Mouse (Mus musculus) A20 (cell line): ENCODE data around the gene Tbxa2r.

ENCODE experiments used
- DNase-seq: peaks from one replicate; pipeline ENCODE4 v3.0.0-alpha.2; 2011; ENCODE audit warnings: low read depth, low spot score

The Tbxa2r gene

DNA sequence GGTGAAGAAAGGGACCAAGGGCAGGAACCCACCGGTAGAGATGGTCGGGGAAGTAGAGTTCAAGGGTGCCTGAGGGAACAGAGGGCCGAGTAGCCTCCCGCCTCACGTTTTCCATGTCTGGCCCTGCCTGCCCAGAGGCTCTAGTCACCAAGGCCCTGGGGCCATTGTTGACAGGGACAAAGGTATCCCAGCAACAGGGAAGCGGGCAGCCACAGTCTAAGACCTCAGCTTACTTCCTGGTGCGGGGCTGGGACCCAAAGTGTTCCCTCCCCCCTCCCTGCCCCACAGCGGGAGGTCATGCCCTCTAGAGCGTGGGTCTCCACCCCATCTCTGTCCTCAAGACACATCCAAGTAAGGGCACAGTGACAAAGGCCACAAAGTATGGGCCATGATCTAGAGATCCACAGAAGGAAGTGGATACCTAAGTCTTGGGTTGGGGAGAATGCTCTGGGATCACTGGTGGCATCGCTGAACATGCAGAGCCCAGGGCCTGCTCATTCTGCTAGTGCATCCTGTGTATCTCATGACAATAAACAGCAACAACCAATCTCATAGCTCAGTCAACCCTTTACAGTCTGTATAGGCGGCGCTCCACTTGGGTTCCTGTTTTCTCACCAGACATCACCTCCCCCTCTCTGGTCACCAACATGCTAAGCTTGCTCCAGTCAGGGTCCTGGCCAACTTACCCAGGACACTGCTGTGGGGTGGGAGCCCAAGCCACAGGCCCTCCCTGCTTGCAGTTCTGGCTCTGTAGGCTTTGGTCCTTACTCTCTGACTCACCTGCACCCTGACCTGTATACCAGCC, 37.3 kb downstream of the Tbxa2r start, which contains the start of gene 4930404N11Rik:
4930404N11Rik (minus strand) TSS at position 145 of the 805 bp plus-strand sequence.
- DNase-seq = peak; percentile 31

DNA sequence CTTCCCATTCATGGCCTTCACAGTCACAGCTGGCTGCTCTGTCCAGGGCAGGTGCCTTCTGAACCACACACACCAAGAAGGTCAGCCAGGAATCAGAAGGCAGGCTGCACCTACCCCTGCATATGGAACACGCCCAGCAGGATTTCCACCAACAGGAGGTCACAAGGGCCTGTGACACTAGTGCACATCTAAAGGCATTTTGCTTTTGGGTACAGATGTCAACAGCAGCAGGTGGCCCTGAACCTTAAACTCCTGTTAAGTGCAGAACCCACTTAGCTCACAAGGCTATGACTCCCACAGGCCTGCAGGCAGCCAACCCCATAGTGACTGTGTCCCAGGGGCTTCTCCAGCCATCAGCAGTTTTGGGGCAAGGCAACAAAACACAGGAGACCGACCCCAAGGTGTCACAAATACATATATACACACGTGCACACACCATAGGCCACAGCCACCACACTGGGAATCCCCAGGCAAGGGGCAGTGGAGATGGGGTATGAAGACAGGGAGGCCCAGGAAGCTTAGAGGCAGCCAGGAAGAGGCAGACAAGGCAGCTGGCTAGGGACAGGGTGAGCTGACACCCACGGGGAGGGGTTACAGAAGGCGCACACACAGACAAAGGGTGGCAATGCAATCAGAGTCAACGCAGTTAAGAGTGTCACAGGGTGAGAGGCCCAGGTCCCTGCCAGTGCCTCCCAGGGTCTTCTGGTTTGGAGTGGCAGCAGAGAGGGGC, 38.1 kb downstream of the Tbxa2r start:
- DNase-seq = no peak

DNA sequence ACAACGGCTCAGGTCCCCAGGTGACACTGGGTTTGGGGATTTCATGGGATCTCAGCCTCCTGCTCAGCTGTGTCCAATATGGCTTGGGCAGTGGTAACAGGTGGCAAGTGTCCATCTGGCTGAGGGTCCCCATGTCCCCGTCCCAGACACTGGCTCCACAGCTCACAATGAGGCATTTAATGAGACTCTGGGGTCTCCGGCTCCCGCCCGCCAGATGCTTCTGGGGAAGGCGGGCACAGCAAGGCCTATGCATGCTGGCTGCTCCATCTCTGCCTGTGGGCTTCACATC, 38.6 kb downstream of the Tbxa2r start:
- DNase-seq = no peak

- no peak for DNase-seq
Measured at GRCm38 (mm10) chr10:81375322-81375721, 46.8 kb downstream of the Tbxa2r start.

DNA sequence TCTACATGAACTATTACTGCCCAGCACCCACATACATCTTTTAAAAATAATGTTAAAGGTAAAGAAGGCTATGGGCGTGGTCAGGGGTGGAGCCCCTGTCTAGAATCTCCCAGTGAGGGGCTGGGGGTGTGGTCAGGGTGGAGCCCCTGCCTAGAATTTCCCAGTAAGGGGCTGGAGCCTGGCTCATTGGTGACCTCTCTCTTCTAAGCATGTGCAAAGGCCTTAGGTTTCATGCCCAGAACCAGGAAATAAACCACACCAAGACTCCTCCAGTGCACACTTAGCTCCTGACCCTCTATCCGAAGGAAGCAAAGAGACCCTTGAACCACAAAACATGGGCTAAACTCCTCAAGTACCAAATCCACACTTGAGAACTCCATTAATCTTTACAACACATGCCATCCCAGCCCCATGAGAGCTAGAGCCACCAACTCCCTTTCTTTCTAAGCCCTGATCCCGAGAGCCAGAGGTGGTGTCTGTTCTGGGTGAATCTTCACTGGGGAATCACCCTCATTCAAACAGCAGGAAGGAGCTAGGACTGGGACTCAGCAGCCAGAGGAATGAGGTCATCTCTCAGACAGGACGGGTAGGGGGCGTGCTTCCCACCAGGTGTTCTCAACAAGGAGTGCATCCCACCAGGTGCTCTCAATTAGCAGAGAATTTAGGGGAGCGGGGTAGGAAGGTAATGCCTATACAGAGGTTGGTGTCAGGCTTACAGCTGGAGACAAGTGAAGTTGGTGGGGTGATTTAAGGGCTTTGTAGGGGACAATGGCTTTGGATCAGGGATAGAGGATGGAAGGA, 48.2 kb downstream of the Tbxa2r start:
- peak; percentile 60 for DNase-seq

- DNase-seq = no peak
Measured at GRCm38 (mm10) chr10:81377362-81377664, 48.8 kb downstream of the Tbxa2r start.

DNA sequence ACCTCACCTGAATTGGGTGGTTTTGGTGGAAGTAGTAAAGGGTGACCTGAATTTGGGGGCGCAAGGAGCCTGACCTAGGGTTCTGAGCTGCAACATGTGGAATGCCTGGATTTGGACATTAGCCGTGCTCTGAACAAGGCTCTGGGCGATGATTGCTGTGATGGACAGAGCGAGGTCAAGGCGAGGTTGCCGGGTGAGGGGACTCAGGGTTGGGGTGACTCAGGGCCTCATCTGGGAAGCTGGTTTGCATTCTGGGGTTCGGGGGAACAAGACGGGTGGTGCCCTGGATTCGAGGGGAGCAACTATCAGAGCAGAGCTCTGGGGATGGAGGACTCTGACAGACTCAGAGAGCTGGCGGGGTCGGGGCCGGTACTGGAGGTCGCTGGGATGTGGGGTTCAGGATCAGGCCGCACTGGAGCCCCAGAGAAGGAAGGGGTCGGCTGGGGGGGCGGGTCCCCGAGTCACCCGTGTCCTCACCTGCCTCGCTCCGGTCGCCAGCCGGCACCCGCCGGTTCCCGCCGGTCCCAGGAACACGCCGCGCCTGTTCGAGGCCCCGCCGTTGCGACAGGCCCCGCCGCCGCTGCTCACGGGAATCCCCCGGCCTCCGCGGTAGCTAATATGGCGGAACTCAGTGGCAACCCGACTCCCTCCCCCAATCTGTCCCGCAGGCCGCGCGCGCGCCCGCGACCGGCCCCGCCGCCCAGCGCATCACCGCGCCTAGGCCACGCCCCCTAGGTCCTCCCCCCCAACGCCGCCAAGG, 49.4 kb downstream of the Tbxa2r start, which contains the start of gene Fzr1:
Fzr1 (minus strand) TSS at position 724 of the 760 bp plus-strand sequence.
- DNase-seq = no peak

DNA sequence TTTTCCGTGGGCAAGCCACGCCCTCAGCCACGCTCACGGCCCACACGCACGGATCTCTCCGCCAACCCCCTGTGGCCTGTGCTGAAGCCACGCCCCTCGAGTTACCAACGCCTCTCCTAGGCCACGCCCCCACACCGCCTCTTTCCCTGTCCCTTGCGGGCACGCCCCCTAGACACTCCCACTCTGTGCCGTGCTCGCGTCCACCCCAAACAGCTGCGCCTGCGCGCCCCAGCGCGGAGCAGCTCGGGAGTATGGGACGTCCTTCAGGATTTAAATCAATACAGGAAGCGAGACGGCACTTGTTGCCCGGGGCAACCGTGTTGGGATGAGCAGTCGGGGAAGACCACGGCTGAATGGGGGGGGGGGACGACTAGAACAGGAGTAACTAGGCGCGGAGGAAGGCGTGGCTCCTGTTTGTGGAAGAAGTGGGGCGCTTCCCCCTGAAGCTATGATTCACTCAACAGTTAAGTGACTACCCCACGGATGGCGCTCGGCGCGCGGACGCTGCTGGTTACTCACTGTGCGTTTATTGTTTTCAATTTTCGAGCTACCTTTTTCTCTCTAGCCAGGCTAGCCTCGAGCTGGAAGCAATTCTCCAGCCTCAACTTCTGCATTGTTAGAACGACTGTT, 50.1 kb downstream of the Tbxa2r start:
- peak; percentile 100 for DNase-seq

- DNase-seq = no peak
Measured at GRCm38 (mm10) chr10:81379183-81379553, 50.6 kb downstream of the Tbxa2r start.

GRCm38 (mm10) chr10:81379809-81380378, 51.4 kb downstream of the Tbxa2r start:
- DNase-seq = no peak

DNA sequence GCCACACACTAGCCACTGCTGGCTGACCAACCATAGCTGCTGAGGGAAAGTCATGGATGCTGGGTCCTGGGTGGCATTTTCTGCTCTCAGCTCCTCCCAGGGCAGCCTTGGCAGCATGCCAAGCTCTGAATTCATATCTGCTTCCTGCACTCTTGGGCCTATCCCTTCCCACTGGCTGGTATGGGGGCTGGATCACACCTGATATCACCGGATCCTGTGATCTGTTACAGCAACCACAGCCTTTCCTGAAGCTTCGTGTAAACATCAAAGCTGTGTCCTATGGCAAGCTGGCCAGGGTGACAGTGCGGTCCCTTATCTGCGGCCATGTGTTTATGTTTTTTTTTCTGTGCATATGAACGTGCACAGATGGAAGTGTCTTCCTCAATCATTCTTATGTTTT, 53.5 kb downstream of the Tbxa2r start:
- no peak for DNase-seq

- DNase-seq = peak; percentile 98
Measured at GRCm38 (mm10) chr10:81383802-81384604, 55.5 kb downstream of the Tbxa2r start, which contains the start of the genes Dohh and Gm48551. Gene Dohh (plus strand): TSS chr10:81384428. Gene Gm48551 (plus strand): TSS chr10:81384466.

DNA sequence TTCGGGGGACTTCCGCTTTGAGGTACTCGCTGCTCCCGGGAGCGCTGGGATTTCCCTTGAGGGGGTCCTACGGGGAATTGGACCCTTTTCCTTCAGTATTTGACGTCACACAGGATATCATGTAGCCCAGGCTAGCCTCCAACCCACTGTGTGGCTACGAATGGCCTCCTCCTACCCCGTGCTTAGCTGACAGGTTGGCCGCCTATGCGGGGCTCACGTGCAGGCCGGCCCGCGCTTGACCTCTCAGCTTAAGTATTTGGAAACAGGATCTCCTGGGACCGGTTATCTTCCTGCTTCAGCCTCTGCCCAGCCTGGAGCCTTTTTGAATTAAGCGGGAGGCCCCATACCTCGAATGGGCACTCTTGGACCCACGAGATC, 56.1 kb downstream of the Tbxa2r start:
- no peak for DNase-seq
